Mouse (Mus musculus) neural tube, embryonic 14.5 days (tissue): ENCODE data around the gene Hist1h2bc. TPM values are rescaled to one million over a fixed set of nuclear protein-coding genes. Genes with fewer than 3 reads are reported as not detected.

Experiments
- ATAC-seq: fragments of 200-750 bp; cut with Nextera tagmentation; 2 replicates; pipeline ENCODE4 v1.8.0; 2017; ENCODE audit warnings: low read depth, mild to moderate bottlenecking, moderate TSS enrichment, moderate library complexity
- H3K27ac ChIP-seq: fragments of 300-500 bp; sonication (generic); 2 replicates; pipeline ENCODE4 v1.5.1; 2014; ENCODE audit warnings: low read depth, mild to moderate bottlenecking, control low read depth, low read length, moderate library complexity, mixed read lengths
- H3K27me3 ChIP-seq: fragments of 300-500 bp; sonication (generic); 2 replicates; pipeline ENCODE4 v1.6.1; 2014; ENCODE audit warnings: low read length; ENCODE audit not compliant: control insufficient read depth, insufficient read depth
- H3K36me3 ChIP-seq: fragments of 300-500 bp; sonication (generic); 2 replicates; pipeline ENCODE4 v1.6.1; 2014; ENCODE audit warnings: low read length, mixed read lengths; ENCODE audit not compliant: control insufficient read depth, insufficient read depth
- H3K4me1 ChIP-seq: fragments of 300-500 bp; sonication (generic); 2 replicates; pipeline ENCODE4 v1.6.1; 2014; ENCODE audit warnings: low read length; ENCODE audit not compliant: control insufficient read depth, insufficient read depth
- H3K4me2 ChIP-seq: fragments of 300-500 bp; sonication (generic); 2 replicates; pipeline ENCODE4 v1.6.1; 2014; ENCODE audit warnings: mild to moderate bottlenecking, low read depth, low read length, control low read depth
- H3K4me3 ChIP-seq: fragments of 300-500 bp; sonication (generic); 2 replicates; pipeline ENCODE4 v1.5.1; 2014; ENCODE audit warnings: low read depth, low read length, control low read depth, mixed read lengths
- H3K9ac ChIP-seq: fragments of 300-500 bp; sonication (generic); replicated peaks from 2 replicates; pipeline ENCODE4 v1.6.1; 2014; ENCODE audit warnings: low read depth, mild to moderate bottlenecking, control low read depth, low read length, mixed read lengths
- H3K9me3 ChIP-seq: fragments of 300-500 bp; sonication (generic); 2 replicates; pipeline ENCODE4 v1.6.1; 2016; ENCODE audit warnings: low read length; ENCODE audit not compliant: control insufficient read depth
- WGBS: fragments of 180-500 bp; shearing (Covaris S2); extraction: QIAGEN DNeasy Blood & Tissue Kit; methylation state at CpG from one replicate; pipeline ENCODE4 v1.1.7; 2014; 5-methylcytosine and 5-hydroxymethylcytosine counted together
- microRNA-seq: library from miRNA; unstranded; fragments of <30 nt; microRNA quantifications from one replicate; pipeline ENCODE4, GENCODE M21; 2016
- polyA plus RNA-seq: library from polyadenylated mRNA; unstranded; fragments of >200 nt; fragmentation: Nextera tagmentation; extraction: Ambion mirVana; gene quantifications from 2 replicates; pipeline ENCODE4 v1.2.1, GENCODE M21; 2014

The Hist1h2bc gene
- polyA plus RNA-seq, 1 experiment from 2014 or later: 11.6 TPM

DNA sequence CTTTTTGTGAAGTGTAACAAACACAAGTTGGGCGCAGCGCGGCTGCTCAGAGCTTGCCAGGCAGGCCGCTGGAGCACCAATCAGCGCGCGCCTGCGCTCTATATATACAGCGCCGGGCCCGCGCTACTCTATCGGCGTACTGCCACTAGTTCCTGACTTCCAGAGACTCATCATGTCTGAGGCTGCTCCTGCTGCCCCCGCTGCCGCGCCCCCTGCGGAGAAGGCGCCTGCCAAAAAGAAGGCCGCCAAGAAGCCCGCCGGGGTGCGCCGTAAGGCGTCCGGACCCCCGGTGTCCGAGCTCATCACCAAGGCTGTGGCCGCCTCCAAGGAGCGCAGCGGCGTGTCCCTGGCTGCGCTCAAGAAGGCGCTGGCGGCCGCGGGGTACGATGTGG lies 54.7 kb downstream of the Hist1h2bc start, which contains the start of gene Hist1h1c:
Gene Hist1h1c, plus strand, starts transcription at position 132 of the 392 bp plus-strand sequence.
- no peaks in the 10 kb centered on the region for H3K27me3 ChIP-seq
- peak within 1 kb of the TSS; percentile 97 for H3K4me2 ChIP-seq
- H3K9me3 ChIP-seq: no peaks in the 10 kb centered on the region
- WGBS: under 1% methylated on average over 33 of the region's 38 CpGs
- H3K27ac ChIP-seq: peak within 1 kb of the TSS; percentile 70
- peak within 1 kb of the TSS; percentile 50 for H3K4me3 ChIP-seq
- peak within 1 kb of the TSS; percentile 57 for H3K9ac ChIP-seq
- ATAC-seq: peak; percentile 96
- peaks cover 8% of the 10 kb centered on the region; the same call in 1 of the 2 replicates for H3K4me1 ChIP-seq
- no peaks in the 10 kb centered on the region for H3K36me3 ChIP-seq

DNA sequence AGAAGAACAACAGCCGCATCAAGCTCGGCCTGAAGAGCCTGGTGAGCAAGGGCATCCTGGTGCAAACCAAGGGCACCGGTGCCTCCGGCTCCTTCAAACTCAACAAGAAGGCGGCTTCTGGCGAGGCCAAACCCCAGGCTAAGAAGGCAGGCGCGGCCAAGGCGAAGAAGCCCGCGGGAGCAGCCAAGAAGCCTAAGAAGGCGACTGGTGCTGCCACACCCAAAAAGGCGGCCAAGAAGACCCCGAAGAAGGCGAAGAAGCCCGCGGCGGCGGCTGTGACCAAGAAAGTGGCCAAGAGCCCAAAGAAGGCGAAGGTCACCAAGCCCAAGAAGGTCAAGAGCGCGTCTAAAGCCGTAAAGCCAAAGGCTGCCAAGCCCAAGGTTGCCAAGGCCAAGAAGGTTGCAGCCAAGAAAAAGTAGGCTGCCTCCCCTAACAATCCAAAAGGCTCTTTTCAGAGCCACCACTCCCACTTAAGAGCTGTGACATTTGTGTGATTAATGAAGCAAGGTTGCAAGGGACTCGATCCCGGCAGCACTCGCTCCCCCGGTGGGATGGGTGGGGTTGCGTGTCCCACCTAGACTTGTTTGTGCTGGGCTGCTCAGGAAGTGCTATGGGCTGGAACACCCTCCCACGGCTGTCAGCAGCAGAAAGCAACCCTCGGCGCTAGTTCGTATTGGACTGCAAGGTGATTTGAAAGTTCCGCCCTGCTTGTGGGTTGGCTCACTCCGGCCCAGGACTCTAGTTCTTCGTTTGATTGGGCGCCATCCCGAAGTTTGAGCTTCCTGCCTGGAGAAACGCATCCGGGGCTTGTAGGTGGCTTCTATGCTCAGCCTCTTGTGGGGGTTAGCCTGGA lies 55.3 kb downstream of the Hist1h2bc start:
- under 1% methylated on average over 39 of the region's 39 CpGs for WGBS
- no peaks in the 10 kb centered on the region for H3K9me3 ChIP-seq
- H3K27ac ChIP-seq: peak overlapping the region; percentile 70
- H3K27me3 ChIP-seq: no peaks in the 10 kb centered on the region
- H3K4me2 ChIP-seq: peak overlapping the region; percentile 97
- H3K4me1 ChIP-seq: peaks cover 8% of the 10 kb centered on the region; the same call in 1 of the 2 replicates
- peak overlapping the region; percentile 57 for H3K9ac ChIP-seq
- peak overlapping the region; percentile 50 for H3K4me3 ChIP-seq
- no peaks in the 10 kb centered on the region for H3K36me3 ChIP-seq
- ATAC-seq: peak; percentile 91

DNA sequence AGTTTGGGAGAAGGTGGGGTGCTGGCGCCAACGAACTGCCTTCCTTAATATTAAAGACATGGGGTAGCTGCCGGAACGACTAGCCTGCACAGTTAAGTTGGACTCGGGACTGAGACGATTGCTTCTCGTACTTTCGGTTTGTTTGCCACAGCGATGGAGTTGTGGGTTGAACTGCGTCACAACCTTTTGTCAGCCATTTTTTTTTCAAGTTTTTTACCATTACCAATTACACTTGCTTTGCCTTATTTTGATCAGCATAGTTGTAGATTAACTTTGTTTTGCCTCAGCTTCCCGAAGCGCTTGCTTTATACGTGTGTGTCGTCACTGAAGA lies 55.9 kb downstream of the Hist1h2bc start:
- Histone ChIP-seq H3K9me3 (no peaks in the 10 kb centered on the region), H3K27me3 (no peaks in the 10 kb centered on the region), H3K4me1 (peaks cover 8% of the 10 kb centered on the region; the same call in 1 of the 2 replicates), H3K27ac (peak overlapping the region; percentile 70), H3K9ac (peak overlapping the region; percentile 43; the same call in 1 of the 2 replicates), H3K36me3 (no peaks in the 10 kb centered on the region), H3K4me3 (peak overlapping the region; percentile 50), H3K4me2 (peak overlapping the region; percentile 97)
- WGBS: under 1% methylated on average over 14 of the region's 14 CpGs
- ATAC-seq: no peak

DNA sequence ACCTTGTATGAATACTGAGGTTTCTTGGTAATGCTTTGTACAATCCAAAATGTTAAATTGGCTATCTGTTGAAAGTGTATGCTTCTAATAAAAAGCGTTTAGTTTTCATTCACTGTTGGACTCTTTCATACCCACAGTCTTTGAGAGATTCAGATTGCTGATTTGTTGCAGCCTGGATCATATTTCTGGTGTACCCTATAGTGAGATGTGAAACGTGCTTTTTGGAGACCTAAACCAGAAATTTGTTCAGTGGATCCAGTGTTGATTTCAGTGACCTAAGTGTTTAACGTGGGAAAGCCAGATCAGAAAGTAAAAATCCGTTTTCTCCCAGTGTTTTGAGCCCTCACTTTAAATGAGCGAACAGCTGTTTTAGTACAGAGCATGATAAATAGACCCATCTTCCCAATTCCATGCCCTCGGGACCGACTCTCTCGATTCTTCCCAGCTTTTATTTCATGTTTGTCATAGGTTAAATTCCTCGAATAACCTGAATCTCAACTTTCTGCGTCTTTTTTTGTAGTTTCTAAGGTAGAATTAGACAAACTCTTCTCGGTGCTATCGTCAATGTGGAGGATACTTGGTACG lies 56.3 kb downstream of the Hist1h2bc start:
- peak overlapping the region; percentile 70; the same call in 1 of the 2 replicates for H3K27ac ChIP-seq
- peak overlapping the region; percentile 50 for H3K4me3 ChIP-seq
- ATAC-seq: no peak
- peak overlapping the region; percentile 97 for H3K4me2 ChIP-seq
- peaks cover 8% of the 10 kb centered on the region; the same call in 1 of the 2 replicates for H3K4me1 ChIP-seq
- peak overlapping the region; percentile 43; the same call in 1 of the 2 replicates for H3K9ac ChIP-seq
- no peaks in the 10 kb centered on the region for H3K36me3 ChIP-seq
- H3K27me3 ChIP-seq: no peaks in the 10 kb centered on the region
- H3K9me3 ChIP-seq: no peaks in the 10 kb centered on the region
- 32% methylated on average over 13 of the region's 13 CpGs for WGBS

DNA sequence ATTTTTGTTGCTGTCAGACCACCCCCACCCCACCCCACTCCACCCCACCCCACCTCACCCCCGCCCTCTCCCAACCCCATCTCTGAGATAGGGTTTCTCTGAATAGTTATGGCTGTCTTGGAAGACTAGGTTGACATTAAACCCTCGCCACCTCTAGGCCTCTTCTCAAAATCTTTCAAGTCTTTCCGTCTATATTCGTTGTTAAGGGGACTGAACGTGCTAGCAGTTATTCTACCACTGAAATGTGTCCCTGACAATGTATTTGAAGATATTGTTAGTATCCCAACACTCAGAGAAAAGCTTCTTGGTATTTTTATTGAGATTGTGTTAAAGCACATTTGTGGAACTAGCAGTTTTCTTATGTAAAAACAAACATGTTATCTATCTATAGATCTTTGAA lies 56.9 kb downstream of the Hist1h2bc start:
- H3K4me1 ChIP-seq: peaks cover 10% of the 10 kb centered on the region; the same call in 1 of the 2 replicates
- no peaks in the 10 kb centered on the region for H3K9me3 ChIP-seq
- no peak overlapping the region for H3K27ac ChIP-seq
- H3K36me3 ChIP-seq: no peaks in the 10 kb centered on the region
- 72% methylated on average over 5 of the region's 5 CpGs for WGBS
- ATAC-seq: no peak
- no peak overlapping the region; the same call in 1 of the 2 replicates for H3K4me2 ChIP-seq
- no peak overlapping the region for H3K9ac ChIP-seq
- no peaks in the 10 kb centered on the region for H3K27me3 ChIP-seq
- no peak overlapping the region for H3K4me3 ChIP-seq

DNA sequence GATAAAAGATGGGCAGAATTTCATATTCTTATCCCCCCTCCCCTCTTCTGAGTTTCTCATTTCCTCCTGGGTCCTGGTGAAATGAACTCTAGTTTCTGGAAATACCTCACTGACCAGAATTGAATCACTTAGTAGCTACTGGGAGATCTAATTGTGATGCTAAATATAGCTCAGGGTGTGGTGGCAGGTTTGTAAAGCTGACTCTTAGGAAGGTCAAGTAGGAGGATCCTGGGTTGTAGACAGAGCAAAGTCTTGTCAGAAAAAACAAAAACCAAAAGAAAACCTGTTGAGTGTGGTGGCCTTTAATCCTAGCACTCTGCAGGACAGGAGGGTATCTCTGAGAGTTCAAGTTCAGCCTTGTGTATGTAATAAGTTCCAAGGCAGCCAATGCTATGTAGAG lies 58.0 kb downstream of the Hist1h2bc start:
- no peaks in the 10 kb centered on the region for H3K9me3 ChIP-seq
- ATAC-seq: no peak
- no peaks in the 10 kb centered on the region for H3K36me3 ChIP-seq
- no peaks in the 10 kb centered on the region for H3K27me3 ChIP-seq
- H3K9ac ChIP-seq: no peak overlapping the region
- H3K4me3 ChIP-seq: no peak overlapping the region
- no peak overlapping the region for H3K27ac ChIP-seq
- no peak overlapping the region for H3K4me2 ChIP-seq
- H3K4me1 ChIP-seq: peaks cover 11% of the 10 kb centered on the region

Small RNAs within 50 kb of the gene (microRNA-seq; reads per million reads assigned to microRNA genes)
- not detected for gene Gm44350

Other genes starting within 250 kb of the Hist1h2bc start
- gene Btn1a1, start 218.3 kb upstream of the Hist1h2bc start, polyA plus RNA-seq: 0.17 TPM in 1 of 2 replicates, not detected in the other
- not detected in 2 replicates for gene Btn2a2, start 195.3 kb upstream of the Hist1h2bc start, polyA plus RNA-seq
- 1.7 and 2.1 TPM in 2 replicates for gene Hist1h4h, start 153.1 kb upstream of the Hist1h2bc start, polyA plus RNA-seq
- not detected in 2 replicates for gene Hist1h2af, start 150.3 kb upstream of the Hist1h2bc start, polyA plus RNA-seq
- gene Hist1h3g, start 148.8 kb upstream of the Hist1h2bc start, polyA plus RNA-seq: 0.72 TPM in 1 of 2 replicates, not detected in the other
- 0.33 TPM in 1 of 2 replicates, not detected in the other for gene Hist1h2bh, start 140.8 kb upstream of the Hist1h2bc start, polyA plus RNA-seq
- gene Hist1h3f, start 140.1 kb upstream of the Hist1h2bc start, polyA plus RNA-seq: 0.52 TPM in 1 of 2 replicates, not detected in the other
- not detected in 2 replicates for gene Hist1h4f, start 132.6 kb upstream of the Hist1h2bc start, polyA plus RNA-seq
- gene Hist1h1d, start 130.9 kb upstream of the Hist1h2bc start, polyA plus RNA-seq: 0.07 and 0.13 TPM in 2 replicates
- gene Hist1h3e, start 121.8 kb upstream of the Hist1h2bc start, polyA plus RNA-seq: 1.9 and 2.4 TPM in 2 replicates
- gene Hist1h2ae, start 113.0 kb upstream of the Hist1h2bc start, polyA plus RNA-seq: 11.7 and 12.9 TPM in 2 replicates
- 0.75 and 1.1 TPM in 2 replicates for gene Hist1h2bg, start 112.8 kb upstream of the Hist1h2bc start, polyA plus RNA-seq
- 0.94 TPM in 1 of 2 replicates, not detected in the other for gene Hist1h2bf, start 110.0 kb upstream of the Hist1h2bc start, polyA plus RNA-seq
- gene Hist1h2ad, start 109.8 kb upstream of the Hist1h2bc start, polyA plus RNA-seq: 1.1 TPM in 1 of 2 replicates, not detected in the other
- 0.50 and 1.1 TPM in 2 replicates for gene Hist1h3d, start 108.4 kb upstream of the Hist1h2bc start, polyA plus RNA-seq
- gene Hist1h4d, start 102.6 kb upstream of the Hist1h2bc start, polyA plus RNA-seq: 23.6 and 25.2 TPM in 2 replicates
- 1.1 and 1.3 TPM in 2 replicates for gene Hist1h2be, start 63.1 kb upstream of the Hist1h2bc start, polyA plus RNA-seq
- 3.3 and 4.3 TPM in 2 replicates for gene Hist1h1e, start 61.6 kb upstream of the Hist1h2bc start, polyA plus RNA-seq
- 0.17 and 0.41 TPM in 2 replicates for gene Hist1h2ac, start 251 bp upstream of the Hist1h2bc start, polyA plus RNA-seq
- not detected in 2 replicates for gene Hist1h1t, start 11.6 kb downstream of the Hist1h2bc start, polyA plus RNA-seq
- gene Hist1h4c, start 14.3 kb downstream of the Hist1h2bc start, polyA plus RNA-seq: 2.1 and 3.5 TPM in 2 replicates
- gene Hfe, start 26.7 kb downstream of the Hist1h2bc start, polyA plus RNA-seq: 2.4 and 4.7 TPM in 2 replicates
- gene Hist1h1c, start 54.6 kb downstream of the Hist1h2bc start, polyA plus RNA-seq: 5.3 and 8.4 TPM in 2 replicates
- not detected in 2 replicates for gene Hist1h3c, start 61.4 kb downstream of the Hist1h2bc start, polyA plus RNA-seq
- gene Hist1h2bb, start 62.5 kb downstream of the Hist1h2bc start, polyA plus RNA-seq: not detected in 2 replicates
- gene Hist1h2ab, start 66.9 kb downstream of the Hist1h2bc start, polyA plus RNA-seq: 3.5 and 4.0 TPM in 2 replicates
- gene Hist1h3b, start 68.1 kb downstream of the Hist1h2bc start, polyA plus RNA-seq: 0.51 and 1.3 TPM in 2 replicates
- 1.8 TPM in 1 of 2 replicates, not detected in the other for gene Hist1h4b, start 72.8 kb downstream of the Hist1h2bc start, polyA plus RNA-seq
- gene Hist1h4a, start 77.0 kb downstream of the Hist1h2bc start, polyA plus RNA-seq: not detected in 2 replicates
- 0.75 and 1.2 TPM in 2 replicates for gene Hist1h3a, start 78.2 kb downstream of the Hist1h2bc start, polyA plus RNA-seq
- gene Hist1h1a, start 79.5 kb downstream of the Hist1h2bc start, polyA plus RNA-seq: not detected in 2 replicates
- gene Trim38, start 85.7 kb downstream of the Hist1h2bc start, polyA plus RNA-seq: not detected in 2 replicates
- gene Slc17a2, start 122.8 kb downstream of the Hist1h2bc start, polyA plus RNA-seq: not detected in 2 replicates
- gene Slc17a3, start 155.2 kb downstream of the Hist1h2bc start, polyA plus RNA-seq: not detected in 2 replicates
- not detected in 2 replicates for gene Slc17a1, start 183.6 kb downstream of the Hist1h2bc start, polyA plus RNA-seq
- 0.08 and 0.19 TPM in 2 replicates for gene Slc17a4, start 230.8 kb downstream of the Hist1h2bc start, polyA plus RNA-seq
- not detected in 2 replicates for gene Hist1h2ba, start 250.0 kb downstream of the Hist1h2bc start, polyA plus RNA-seq